Mouse (Mus musculus) A20 (cell line): ENCODE data around the gene Olfr1199.

Experiments used
- DNase-seq: peaks from one replicate; pipeline ENCODE4 v3.0.0-alpha.2; 2011; ENCODE audit warnings: low read depth, low spot score

Gene Olfr1199

GRCm38 (mm10) chr2:88760369-88760768 is at the start of gene Olfr1199:
Olfr1199 (minus strand) TSS chr2:88760469.
- no peak for DNase-seq

GRCm38 (mm10) chr2:88792736-88793135 is 32.5 kb upstream of the Olfr1199 start, which contains the start of gene Olfr1201:
Olfr1201 (plus strand) TSS chr2:88793036.
- no peak for DNase-seq

- DNase-seq = no peak
Measured at GRCm38 (mm10) chr2:88770388-88770787, 10.1 kb upstream of the Olfr1199 start, which contains the start of gene Olfr1200. Olfr1200 (minus strand) TSS chr2:88770488.

- DNase-seq = no peak
Measured at GRCm38 (mm10) chr2:88751270-88751669, 9.0 kb downstream of the Olfr1199 start, which contains the start of gene Olfr1198. Olfr1198 (minus strand) TSS chr2:88751370.

GRCm38 (mm10) chr2:88743379-88743778 is 16.9 kb downstream of the Olfr1199 start:
- DNase-seq = no peak

- DNase-seq = no peak
Measured at GRCm38 (mm10) chr2:88732266-88732665, 28.0 kb downstream of the Olfr1199 start, which contains the start of gene Olfr1197. Olfr1197 (minus strand) TSS chr2:88732366.

GRCm38 (mm10) chr2:88704497-88704896 is 55.8 kb downstream of the Olfr1199 start, which contains the start of gene Olfr1196:
Olfr1196 (minus strand) TSS chr2:88704597.
- no peak for DNase-seq
